Mouse (Mus musculus) lung, embryonic 16.5 days (tissue): Measurements from ENCODE around the gene Wdr26. TPM values are rescaled to one million over a fixed set of nuclear protein-coding genes. Genes with fewer than 3 reads are reported as not detected.

ENCODE experiments used
- ATAC-seq: fragments of 200-750 bp; cut with Nextera tagmentation; 2 replicates; pipeline ENCODE4 v1.8.0; 2017; ENCODE audit warnings: low read depth, mild to moderate bottlenecking, moderate library complexity
- H3K27ac ChIP-seq: fragments of 300-500 bp; sonication (generic); 2 replicates; pipeline ENCODE4 v1.5.1; 2014; ENCODE audit warnings: mild to moderate bottlenecking, control low read depth, low read length
- H3K27me3 ChIP-seq: fragments of 300-500 bp; sonication (generic); 2 replicates; pipeline ENCODE4 v1.6.1; 2014; ENCODE audit warnings: low read depth, low read length, mixed read lengths; ENCODE audit not compliant: control insufficient read depth, insufficient read depth
- H3K36me3 ChIP-seq: fragments of 300-500 bp; sonication (generic); 2 replicates; pipeline ENCODE4 v1.6.1; 2014; ENCODE audit warnings: low read length; ENCODE audit not compliant: control insufficient read depth, insufficient read depth
- H3K4me1 ChIP-seq: fragments of 300-500 bp; sonication (generic); replicated peaks from 2 replicates; pipeline ENCODE4 v1.6.1; 2014; ENCODE audit warnings: low read length, mixed read lengths; ENCODE audit not compliant: control insufficient read depth, insufficient read depth
- H3K4me2 ChIP-seq: fragments of 300-500 bp; sonication (generic); 2 replicates; pipeline ENCODE4 v1.6.1; 2014; ENCODE audit warnings: low read depth, low read length, control low read depth
- H3K4me3 ChIP-seq: fragments of 300-500 bp; sonication (generic); 2 replicates; pipeline ENCODE4 v1.5.1; 2014; ENCODE audit warnings: mild to moderate bottlenecking, low read length, control low read depth
- H3K9ac ChIP-seq: fragments of 300-500 bp; sonication (generic); 2 replicates; pipeline ENCODE4 v1.6.1; 2014; ENCODE audit warnings: low read length, control low read depth
- H3K9me3 ChIP-seq: fragments of 300-500 bp; sonication (generic); 2 replicates; pipeline ENCODE4 v1.6.1; 2016; ENCODE audit warnings: low read length; ENCODE audit not compliant: control insufficient read depth
- WGBS: fragments of 180-500 bp; shearing (Covaris S2); extraction: QIAGEN DNeasy Blood & Tissue Kit; methylation state at CpG from one replicate; pipeline ENCODE4 v1.1.7; 2014; 5-methylcytosine and 5-hydroxymethylcytosine counted together
- polyA plus RNA-seq: library from polyadenylated mRNA; unstranded; fragments of >200 nt; fragmentation: Nextera tagmentation; extraction: Ambion mirVana; gene quantifications from 2 replicates; pipeline ENCODE4 v1.2.1, GENCODE M21; 2015

Gene Wdr26
- polyA plus RNA-seq, 1 experiment from 2014 or later, result 30.0 TPM

DNA sequence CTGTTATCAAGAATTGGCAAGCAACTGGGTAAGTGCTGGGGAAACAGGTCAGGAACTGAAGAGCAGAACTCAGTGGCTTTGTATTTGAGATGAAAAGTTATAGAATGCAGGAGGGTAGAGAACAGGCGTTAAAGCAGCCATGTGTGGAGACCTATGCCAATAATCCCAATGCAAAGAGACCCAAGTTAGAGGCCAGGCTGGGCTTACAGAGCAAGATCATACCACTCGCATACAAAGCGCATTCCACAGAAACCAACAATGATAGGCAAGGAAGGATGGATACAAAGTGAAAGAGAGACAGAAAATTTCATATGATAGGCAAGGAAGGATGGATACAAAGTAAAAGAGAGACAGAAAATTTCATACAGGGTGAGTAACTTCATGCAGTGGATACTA is 61.4 kb downstream of the Wdr26 start:
- Histone ChIP-seq H3K27ac (no peak overlapping the region), H3K9ac (no peak overlapping the region), H3K27me3 (no peaks in the 10 kb centered on the region), H3K9me3 (no peaks in the 10 kb centered on the region), H3K4me2 (no peak overlapping the region), H3K4me3 (peak overlapping the region; percentile 97), H3K36me3 (peaks cover under 1% of the 10 kb centered on the region), H3K4me1 (peaks cover 9% of the 10 kb centered on the region)
- WGBS, result 65% methylated on average over 3 of the region's 3 CpGs
- peak; percentile 19; the same call in 1 of the 2 replicates for ATAC-seq

DNA sequence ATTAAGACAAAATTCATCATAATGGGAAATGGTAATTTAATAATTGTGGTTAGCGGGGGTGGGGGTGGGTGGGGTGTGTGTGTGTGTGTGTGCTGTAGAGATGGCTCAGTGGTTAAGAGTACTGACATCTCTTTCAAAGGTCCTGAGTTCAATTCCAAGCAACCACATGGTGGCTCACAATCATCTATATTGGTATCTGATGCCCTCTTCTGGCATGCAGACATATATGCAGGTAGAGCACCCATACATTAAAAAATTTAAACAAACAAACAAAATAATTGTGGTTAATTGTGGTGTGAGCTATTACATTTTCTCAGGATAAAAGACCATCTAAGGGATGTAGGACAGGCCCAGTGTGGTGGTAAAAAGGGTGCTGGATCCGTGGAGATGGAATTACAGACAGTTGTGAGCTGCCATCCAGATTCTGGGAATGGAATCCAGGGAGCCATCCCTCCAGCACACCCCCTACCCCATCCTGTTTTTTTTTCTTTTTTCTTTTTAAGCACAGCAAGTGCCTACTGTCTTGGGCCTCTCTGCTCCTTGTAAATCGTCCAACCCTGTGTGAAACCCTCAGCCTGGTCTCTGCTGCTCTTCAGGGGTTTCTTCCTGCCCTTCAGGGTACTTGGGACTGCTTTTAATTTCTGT is 62.3 kb downstream of the Wdr26 start:
- ATAC-seq, result no peak
- H3K4me1 ChIP-seq, result peaks cover 14% of the 10 kb centered on the region
- WGBS, result 68% methylated on average over 3 of the region's 3 CpGs

DNA sequence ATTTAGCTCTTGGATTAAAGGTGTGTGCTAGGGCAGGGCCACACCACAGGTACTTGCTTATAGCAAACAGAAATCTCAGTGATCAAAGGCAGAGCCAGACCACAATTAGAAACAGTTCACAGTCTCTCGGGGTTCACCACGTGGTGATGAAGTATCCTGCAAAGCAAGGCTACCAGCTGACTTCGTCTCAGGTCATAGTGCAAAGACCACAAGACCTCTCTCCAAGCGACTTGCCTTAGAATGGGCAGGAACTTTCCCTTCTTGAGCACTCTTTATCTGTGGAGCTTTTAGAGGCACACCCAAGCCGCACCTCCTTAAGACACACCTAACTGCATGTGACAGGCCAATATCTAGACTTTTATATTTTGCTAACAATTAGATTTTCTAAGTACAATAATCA is 63.3 kb downstream of the Wdr26 start:
- Histone ChIP-seq H3K4me3 (no peak overlapping the region), H3K9me3 (no peaks in the 10 kb centered on the region), H3K4me2 (no peak overlapping the region), H3K9ac (no peak overlapping the region), H3K27ac (no peak overlapping the region), H3K4me1 (peaks cover 14% of the 10 kb centered on the region), H3K27me3 (no peaks in the 10 kb centered on the region), H3K36me3 (no peaks in the 10 kb centered on the region)
- WGBS, result 33% methylated on average over 5 of the region's 5 CpGs
- no peak for ATAC-seq

More for the DNA sequence above, 62.3 kb downstream of the Wdr26 start:
- Histone ChIP-seq H3K4me3 (no peak overlapping the region), H3K27ac (no peak overlapping the region), H3K4me2 (no peak overlapping the region), H3K9ac (no peak overlapping the region), H3K27me3 (no peaks in the 10 kb centered on the region), H3K9me3 (no peaks in the 10 kb centered on the region), H3K36me3 (no peaks in the 10 kb centered on the region)

DNA sequence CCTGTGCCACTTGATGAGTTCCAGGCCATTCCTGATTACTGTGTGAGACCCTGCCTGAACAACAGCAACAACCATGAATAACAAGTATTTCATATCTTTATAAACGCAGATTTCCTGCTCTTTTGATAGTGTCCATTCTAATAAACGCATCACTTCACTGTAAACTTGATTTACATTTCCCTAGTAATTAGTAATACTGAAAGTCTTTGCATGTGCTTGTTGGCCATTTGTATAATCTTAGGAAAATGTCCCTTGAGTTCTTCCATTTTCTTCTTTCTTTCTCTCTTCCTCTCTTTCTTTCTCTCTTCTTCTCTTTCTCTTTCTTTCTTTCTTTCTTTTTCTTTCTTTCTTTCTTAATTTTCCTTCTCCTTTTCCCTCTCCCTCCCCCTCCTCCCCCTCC is 65.6 kb downstream of the Wdr26 start:
- Histone ChIP-seq H3K4me3 (no peak overlapping the region), H3K27me3 (no peaks in the 10 kb centered on the region), H3K36me3 (no peaks in the 10 kb centered on the region), H3K4me2 (no peak overlapping the region), H3K9me3 (no peaks in the 10 kb centered on the region), H3K27ac (no peak overlapping the region), H3K4me1 (peaks cover 10% of the 10 kb centered on the region), H3K9ac (no peak overlapping the region)
- ATAC-seq, result no peak
- 73% methylated on average over 2 of the region's 2 CpGs for WGBS

DNA sequence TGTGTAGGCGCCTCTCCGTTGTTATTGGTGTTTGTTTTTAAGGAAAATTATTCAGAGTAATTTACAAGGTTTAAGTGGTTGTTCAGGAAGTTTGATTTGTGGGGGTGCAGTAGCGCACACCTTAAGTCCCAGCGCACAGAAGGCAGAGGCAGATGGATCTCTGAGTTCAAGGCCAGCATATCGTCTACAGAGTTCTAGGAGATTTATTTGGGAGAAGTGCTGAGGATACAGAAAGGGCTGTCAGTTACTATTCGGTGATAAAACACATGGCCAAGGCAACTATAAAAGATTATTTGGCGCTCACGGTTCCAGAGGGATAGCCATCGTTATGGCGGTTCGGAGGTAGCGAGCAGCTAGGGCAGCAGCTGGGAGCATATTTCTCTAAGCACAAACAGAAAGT is 66.8 kb downstream of the Wdr26 start:
- Histone ChIP-seq H3K4me1 (peaks cover 10% of the 10 kb centered on the region), H3K4me3 (peak overlapping the region; percentile 76), H3K4me2 (peak overlapping the region; percentile 73), H3K9ac (peak overlapping the region; percentile 67), H3K27ac (peak overlapping the region; percentile 88), H3K36me3 (peaks cover 3% of the 10 kb centered on the region), H3K27me3 (no peaks in the 10 kb centered on the region), H3K9me3 (no peaks in the 10 kb centered on the region)
- no peak for ATAC-seq
- 11% methylated on average over 12 of the region's 12 CpGs for WGBS

DNA sequence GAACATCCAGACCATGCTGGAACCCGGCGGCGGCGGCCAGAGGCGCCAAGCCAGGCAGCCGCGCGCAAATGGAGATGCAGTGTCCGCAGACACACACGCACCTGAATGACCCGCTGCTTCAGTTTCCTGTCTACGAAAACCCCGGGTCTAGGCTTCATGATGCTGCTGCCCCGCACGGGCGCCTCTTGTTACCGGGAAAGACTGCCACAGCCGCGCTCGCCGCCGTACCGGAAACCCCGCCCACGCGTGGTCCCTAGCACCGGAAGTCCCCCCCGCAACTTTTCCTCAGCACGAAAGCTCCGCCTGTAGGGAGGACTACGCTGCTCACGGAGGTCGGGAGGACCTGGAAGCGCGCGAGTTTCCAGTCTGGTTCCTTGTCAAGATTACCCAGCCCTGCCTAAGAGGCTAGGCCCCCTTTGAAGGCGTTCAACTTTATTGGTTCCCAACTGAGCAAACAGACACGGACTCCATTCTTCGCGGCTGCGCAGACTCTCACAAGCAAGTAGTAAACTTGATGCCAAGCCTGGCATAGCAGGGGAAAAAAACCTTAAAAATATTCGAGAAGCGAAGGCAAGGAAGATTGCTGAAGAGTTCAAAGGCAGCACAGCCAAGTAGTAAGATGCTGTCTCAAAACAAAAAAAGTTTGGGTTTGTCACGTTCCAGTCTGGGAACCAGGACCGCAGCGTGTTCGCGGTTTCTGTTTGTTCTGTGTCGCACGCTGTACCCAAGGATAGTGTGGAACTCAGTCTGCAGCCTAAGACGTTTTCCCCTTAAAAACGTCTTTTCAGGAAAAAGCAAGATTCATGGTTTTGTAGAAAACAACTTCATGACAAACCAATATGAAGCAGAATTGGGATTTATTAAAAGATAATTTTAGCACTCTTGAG is 67.6 kb downstream of the Wdr26 start, which contains the start of the genes Nvl and Cnih4:
Nvl (minus strand) TSS at position 255 of the 887 bp plus-strand sequence.
Cnih4 (plus strand) TSS at position 744 of the 887 bp plus-strand sequence.
- peaks cover 4% of the 10 kb centered on the region for H3K36me3 ChIP-seq
- ATAC-seq, result peak; percentile 100
- WGBS, result under 1% methylated on average over 52 of the region's 52 CpGs
- peak within 1 kb of the TSS; percentile 67 for H3K9ac ChIP-seq
- H3K4me2 ChIP-seq, result peak within 1 kb of the TSS; percentile 76
- no peaks in the 10 kb centered on the region for H3K27me3 ChIP-seq
- H3K4me1 ChIP-seq, result peaks cover 10% of the 10 kb centered on the region
- peak within 1 kb of the TSS; percentile 88 for H3K27ac ChIP-seq
- peak within 1 kb of the TSS; percentile 76 for H3K4me3 ChIP-seq
- no peaks in the 10 kb centered on the region for H3K9me3 ChIP-seq

DNA sequence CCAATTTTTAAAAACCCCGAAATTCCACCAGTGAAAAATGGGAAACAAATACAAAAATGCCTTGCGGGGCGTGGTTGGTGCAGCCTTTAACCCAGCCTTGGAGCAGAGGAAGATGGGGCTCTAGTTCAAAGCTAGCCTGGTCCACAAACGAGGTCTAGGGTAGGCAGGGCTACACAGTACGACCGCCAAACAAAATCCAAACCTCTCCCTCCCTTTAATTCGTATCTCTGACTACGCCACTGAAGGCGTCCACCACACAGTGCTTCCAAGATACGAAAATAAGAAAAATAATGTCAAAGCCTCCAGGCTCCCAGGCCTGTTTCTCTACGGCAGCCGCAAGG is 68.2 kb downstream of the Wdr26 start:
- Histone ChIP-seq H3K36me3 (peaks cover 7% of the 10 kb centered on the region), H3K4me2 (peak overlapping the region; percentile 76), H3K27me3 (no peaks in the 10 kb centered on the region), H3K27ac (peak overlapping the region; percentile 88), H3K9me3 (no peaks in the 10 kb centered on the region), H3K4me1 (peaks cover 10% of the 10 kb centered on the region), H3K4me3 (peak overlapping the region; percentile 76), H3K9ac (peak overlapping the region; percentile 67)
- ATAC-seq, result peak; percentile 32
- 1% methylated on average over 12 of the region's 12 CpGs for WGBS

DNA sequence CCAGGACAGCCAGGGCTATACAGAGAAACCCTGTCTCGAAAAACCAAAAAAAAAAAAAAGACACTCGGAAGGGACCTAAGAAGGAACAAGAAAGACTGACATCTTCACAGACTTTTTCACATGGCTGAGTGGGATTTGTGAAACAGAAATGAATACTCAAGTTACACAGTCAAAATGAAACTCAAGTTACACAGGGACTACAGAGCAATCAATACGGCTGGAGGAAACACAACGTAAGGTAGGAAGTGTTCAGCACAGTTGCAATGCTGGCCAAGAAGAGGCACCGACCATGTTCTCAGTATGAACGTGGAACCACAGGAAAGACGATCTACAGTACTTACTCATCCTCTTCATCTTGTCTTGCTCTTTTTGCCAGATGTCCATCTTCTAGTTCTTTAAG is 73.1 kb downstream of the Wdr26 start:
- Histone ChIP-seq H3K36me3 (peaks cover 19% of the 10 kb centered on the region), H3K27me3 (no peaks in the 10 kb centered on the region), H3K4me2 (no peak overlapping the region), H3K4me1 (peaks cover 5% of the 10 kb centered on the region), H3K9me3 (no peaks in the 10 kb centered on the region), H3K9ac (no peak overlapping the region), H3K4me3 (no peak overlapping the region), H3K27ac (no peak overlapping the region)
- ATAC-seq, result no peak
- WGBS, result 88% methylated on average over 7 of the region's 7 CpGs

DNA sequence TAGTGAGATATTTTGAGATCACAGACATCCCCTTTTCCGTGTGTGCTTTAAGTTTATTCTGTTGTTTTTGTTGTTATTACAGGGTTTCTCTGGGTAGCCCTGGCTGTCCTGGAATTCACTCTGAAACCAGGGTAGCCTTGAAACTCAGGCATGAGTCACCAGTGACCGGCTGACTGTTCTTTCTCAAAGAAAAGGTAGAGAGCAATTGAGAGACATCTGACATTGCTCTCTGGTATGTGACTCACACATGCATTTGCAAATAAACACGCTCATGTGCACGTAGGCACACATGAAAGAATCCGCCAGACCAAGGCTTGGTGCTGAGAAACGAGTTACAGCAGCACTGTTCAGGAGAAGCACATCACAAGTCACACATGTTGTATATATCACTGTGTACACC is 79.9 kb downstream of the Wdr26 start:
- ATAC-seq, result no peak
- no peak overlapping the region for H3K4me2 ChIP-seq
- WGBS, result 84% methylated on average over 6 of the region's 6 CpGs
- H3K9me3 ChIP-seq, result no peaks in the 10 kb centered on the region
- peaks cover 47% of the 10 kb centered on the region for H3K36me3 ChIP-seq
- no peaks in the 10 kb centered on the region for H3K4me1 ChIP-seq
- H3K9ac ChIP-seq, result no peak overlapping the region
- H3K27ac ChIP-seq, result no peak overlapping the region
- no peak overlapping the region for H3K4me3 ChIP-seq
- H3K27me3 ChIP-seq, result no peaks in the 10 kb centered on the region
